Mouse (Mus musculus): Measurements from ENCODE around the gene Mfap1b. TPM values are rescaled to one million over a fixed set of nuclear protein-coding genes. Genes with fewer than 3 reads are reported as not detected.

The Mfap1b gene
- total RNA-seq, 2 experiments from 2014 or later: 29.7 to 32.4 TPM

GRCm38 (mm10) chr2:121441800-121442199, 32.1 kb downstream of the Mfap1b start:
- intact Hi-C loops (cut with DNase I): no loop called here
- no peak for DNase-seq

GRCm38 (mm10) chr2:121440834-121441605, 32.8 kb downstream of the Mfap1b start:
- no peak for DNase-seq
- intact Hi-C loops (cut with DNase I): no loop called here

GRCm38 (mm10) chr2:121439746-121440145, 34.1 kb downstream of the Mfap1b start:
- intact Hi-C loops (cut with DNase I): no loop called here
- no peak for DNase-seq

GRCm38 (mm10) chr2:121434854-121435253, 39.0 kb downstream of the Mfap1b start:
- no peak for DNase-seq
- intact Hi-C loops (cut with DNase I): no loop called here

- DNase-seq: no peak
- intact Hi-C loops (cut with DNase I): no loop called here
Measured at GRCm38 (mm10) chr2:121425890-121426289, 48.0 kb downstream of the Mfap1b start.

- no peak for DNase-seq
- intact Hi-C loops (cut with DNase I): no loop called here
Measured at GRCm38 (mm10) chr2:121423166-121423565, 50.7 kb downstream of the Mfap1b start.

- no peak for DNase-seq
- intact Hi-C loops (cut with DNase I): no loop called here
Measured at GRCm38 (mm10) chr2:121418476-121418875, 55.4 kb downstream of the Mfap1b start.

- intact Hi-C loops (cut with DNase I): no loop called here
- DNase-seq: no peak
Measured at GRCm38 (mm10) chr2:121416356-121416755, 57.5 kb downstream of the Mfap1b start.

- no peak for DNase-seq
- intact Hi-C loops (cut with DNase I): no loop called here
Measured at GRCm38 (mm10) chr2:121415591-121415990, 58.3 kb downstream of the Mfap1b start.

GRCm38 (mm10) chr2:121415103-121415502, 58.8 kb downstream of the Mfap1b start:
- no peak for DNase-seq
- intact Hi-C loops (cut with DNase I): no loop called here

- intact Hi-C loops (cut with DNase I): loop anchor here (5.0 kb wide), 1 partner anchor 33 kb away; the partner anchor contains the start of gene Serf2
- no peak for DNase-seq
Measured at GRCm38 (mm10) chr2:121414139-121414685, 59.7 kb downstream of the Mfap1b start.

- intact Hi-C loops (cut with DNase I): loop anchor here (5.0 kb wide), 1 partner anchor 34 kb away; the partner anchor contains the start of gene Serf2
- DNase-seq: peak; percentile 95 to 98
Measured at GRCm38 (mm10) chr2:121413387-121414042, 60.4 kb downstream of the Mfap1b start, which contains the start of the genes Pdia3 and Catsper2. Pdia3 (plus strand) TSS chr2:121413775. Catsper2 (minus strand) TSS chr2:121413792.

- intact Hi-C loops (cut with DNase I): loop anchor here (5.0 kb wide), 1 partner anchor 34 kb away; the partner anchor contains the start of gene Serf2
- no peak for DNase-seq
Measured at GRCm38 (mm10) chr2:121412843-121413386, 61.0 kb downstream of the Mfap1b start.

Small RNA genes lying within 50 kb of the gene (microRNA-seq; reads per million reads assigned to microRNA genes)
- gene Gm22953 (ENCODE audit: borderline number of aligned reads in 2 of 2): 0 reads per million in 2 experiments

Other genes starting within 250 kb of the Mfap1b start
- gene Trp53bp1, start 202.7 kb downstream of the Mfap1b start, total RNA-seq (2021): 10 to 100 TPM; 32.8 to 34.7 TPM
- gene Map1a, start 184.5 kb downstream of the Mfap1b start, total RNA-seq (2021): 1 to 10 TPM; 3.9 to 4.4 TPM
- gene Ppip5k1, start 118.7 kb downstream of the Mfap1b start, total RNA-seq (2021): 10 to 100 TPM; 62.6 to 68.2 TPM
- gene Ckmt1, start 116.4 kb downstream of the Mfap1b start, total RNA-seq (2021): 1 to 10 TPM; 1.5 to 1.9 TPM
- not detected for gene Strc, start 86.9 kb downstream of the Mfap1b start, total RNA-seq (2021)
- gene Pdia3, start 60.3 kb downstream of the Mfap1b start, total RNA-seq (2021): 100 to 1,000 TPM; 121 to 152 TPM
- 1 to 10 TPM; 3.9 to 4.4 TPM for gene Catsper2, start 60.3 kb downstream of the Mfap1b start, total RNA-seq (2021)
- not detected for gene Ell3, start 29.8 kb downstream of the Mfap1b start, total RNA-seq (2021)
- gene Serf2, start 24.9 kb downstream of the Mfap1b start, total RNA-seq (2021): 100 to 1,000 TPM; 376 to 394 TPM
- gene Hypk, start 20.8 kb downstream of the Mfap1b start, total RNA-seq (2021): 10 to 100 TPM; 23.5 to 23.6 TPM
- gene Serinc4, start 17.3 kb downstream of the Mfap1b start, total RNA-seq (2021): not detected
- 10 to 100 TPM; 28.6 to 34.1 TPM for gene Mfap1a, start 32.6 kb upstream of the Mfap1b start, total RNA-seq (2021)
- gene Wdr76, start 32.7 kb upstream of the Mfap1b start, total RNA-seq (2021): 1 to 10 TPM; 2.4 to 2.6 TPM